Mouse (Mus musculus) olfactory bulb, adult 2 months (tissue): ENCODE results near the gene Cacna2d2. TPM values are rescaled to one million over a fixed set of nuclear protein-coding genes. Genes with fewer than 3 reads are reported as not detected.
A peak's percentile ranks its signal among the peaks of the same experiment; 100 is the strongest.
"Not testable (repeated sequence)": the region's sequence is repeated elsewhere in the genome, so short reads cannot be mapped to it uniquely, and the experiment has no call there.

ENCODE experiments used
- H3K27ac ChIP-seq: fragments of 200-500 bp; 2 replicates; pipeline ENCODE4 v1.5.1; 2012; ENCODE audit warnings: low read depth, low read length; ENCODE audit not compliant: insufficient read depth
- H3K4me1 ChIP-seq: fragments of 200-500 bp; 2 replicates; pipeline ENCODE4 v1.6.1; 2012; ENCODE audit warnings: low read length; ENCODE audit not compliant: control insufficient read depth, insufficient read depth
- H3K4me3 ChIP-seq: fragments of 200-500 bp; 2 replicates; pipeline ENCODE4 v1.5.1; 2012; ENCODE audit warnings: mild to moderate bottlenecking, low read depth, low read length, moderate library complexity; ENCODE audit not compliant: insufficient read depth
- CTCF ChIP-seq: fragments of 200-500 bp; IDR thresholded peaks from 2 replicates; pipeline ENCODE4 v1.5.1; 2012; ENCODE audit warnings: low read depth, mild to moderate bottlenecking, low read length, moderate library complexity; ENCODE audit not compliant: insufficient read depth
- POLR2A ChIP-seq: fragments of 200-500 bp; IDR thresholded peaks from 2 replicates; pipeline ENCODE4 v1.6.1; 2012; ENCODE audit warnings: mild to moderate bottlenecking, low read depth, low read length, moderate library complexity; ENCODE audit not compliant: insufficient read depth
- WGBS: fragments of 180-500 bp; shearing (Covaris S2); methylation state at CpG from one replicate; pipeline ENCODE4 v1.1.7; 2018; 5-methylcytosine and 5-hydroxymethylcytosine counted together
- polyA plus RNA-seq: library from polyadenylated mRNA; stranded (reverse); fragments of >200 nt; gene quantifications from 2 replicates; pipeline ENCODE4 v1.2.4, GENCODE M21; 2012; ENCODE audit warnings: low replicate concordance; ENCODE audit not compliant: missing spikeins, insufficient read depth, insufficient read length

Cacna2d2 gene
- polyA plus RNA-seq, 1 experiment: not detected

- WGBS: 92% methylated on average over 21 of the region's 21 CpGs
- no peak for TF ChIP-seq CTCF
- no peak for TF ChIP-seq POLR2A
- Histone ChIP-seq H3K4me3 (no peak overlapping the region), H3K27ac (no peak overlapping the region), H3K4me1 (peaks cover 31% of the 10 kb centered on the region)
Observed at GRCm38 (mm10) chr9:107570845-107571244, 171.4 kb downstream of the Cacna2d2 start.

GRCm38 (mm10) chr9:107571534-107572326 lies 172.3 kb downstream of the Cacna2d2 start:
- no peak for TF ChIP-seq POLR2A
- TF ChIP-seq CTCF: no peak
- 94% methylated on average over 22 of the region's 22 CpGs for WGBS
- peaks cover 31% of the 10 kb centered on the region for H3K4me1 ChIP-seq
- no peak overlapping the region for H3K4me3 ChIP-seq
- no peak overlapping the region for H3K27ac ChIP-seq

GRCm38 (mm10) chr9:107572327-107572662 lies 172.9 kb downstream of the Cacna2d2 start:
- no peak overlapping the region for H3K27ac ChIP-seq
- no peak for TF ChIP-seq POLR2A
- no peak for TF ChIP-seq CTCF
- H3K4me3 ChIP-seq: no peak overlapping the region
- H3K4me1 ChIP-seq: peaks cover 31% of the 10 kb centered on the region
- WGBS: 98% methylated on average over 2 of the region's 2 CpGs

GRCm38 (mm10) chr9:107573774-107574173 lies 174.4 kb downstream of the Cacna2d2 start:
- not testable (repeated sequence) for H3K4me3 ChIP-seq, H3K27ac ChIP-seq
- H3K4me1 ChIP-seq: peaks cover 20% of the 10 kb centered on the region
- WGBS: 83% methylated on average over 6 of the region's 6 CpGs

DNA sequence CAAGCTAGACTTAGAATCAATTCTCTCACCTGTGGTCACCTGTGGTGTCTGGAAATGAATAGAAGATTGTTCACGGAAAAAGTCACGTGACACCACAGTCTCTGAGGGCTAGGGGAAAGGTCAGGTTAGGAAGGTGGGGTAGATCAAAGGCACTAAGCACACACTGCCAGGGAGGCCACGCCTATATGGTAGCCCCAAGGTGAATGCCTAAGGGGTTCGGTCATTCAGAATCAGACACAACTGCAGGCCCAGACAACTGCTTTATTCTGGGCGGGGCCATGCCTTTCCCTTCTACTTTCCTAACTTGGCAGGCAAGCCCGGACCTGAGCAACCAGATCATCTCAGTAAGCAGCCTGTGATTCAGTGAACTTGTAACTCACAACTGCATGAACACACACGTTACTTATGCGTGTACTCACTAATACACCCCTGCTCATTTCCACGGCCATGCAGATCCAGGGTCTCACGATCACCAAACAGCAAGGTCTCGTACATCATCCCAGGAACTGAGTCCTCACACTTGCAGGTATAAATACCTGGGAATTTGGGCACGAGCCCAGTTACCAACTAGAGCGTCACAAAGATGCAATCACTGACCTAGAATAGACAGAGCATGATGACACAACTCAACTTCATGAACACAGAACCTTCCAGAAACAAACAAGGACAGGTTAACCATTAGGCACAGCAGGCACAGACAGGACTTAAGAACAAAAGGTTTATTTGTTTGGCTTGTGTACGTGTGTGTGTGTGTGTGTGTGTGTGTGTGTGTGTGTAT lies 176.4 kb downstream of the Cacna2d2 start:
- TF ChIP-seq POLR2A (no peak), CTCF (no peak)
- no peak overlapping the region for H3K27ac ChIP-seq

DNA sequence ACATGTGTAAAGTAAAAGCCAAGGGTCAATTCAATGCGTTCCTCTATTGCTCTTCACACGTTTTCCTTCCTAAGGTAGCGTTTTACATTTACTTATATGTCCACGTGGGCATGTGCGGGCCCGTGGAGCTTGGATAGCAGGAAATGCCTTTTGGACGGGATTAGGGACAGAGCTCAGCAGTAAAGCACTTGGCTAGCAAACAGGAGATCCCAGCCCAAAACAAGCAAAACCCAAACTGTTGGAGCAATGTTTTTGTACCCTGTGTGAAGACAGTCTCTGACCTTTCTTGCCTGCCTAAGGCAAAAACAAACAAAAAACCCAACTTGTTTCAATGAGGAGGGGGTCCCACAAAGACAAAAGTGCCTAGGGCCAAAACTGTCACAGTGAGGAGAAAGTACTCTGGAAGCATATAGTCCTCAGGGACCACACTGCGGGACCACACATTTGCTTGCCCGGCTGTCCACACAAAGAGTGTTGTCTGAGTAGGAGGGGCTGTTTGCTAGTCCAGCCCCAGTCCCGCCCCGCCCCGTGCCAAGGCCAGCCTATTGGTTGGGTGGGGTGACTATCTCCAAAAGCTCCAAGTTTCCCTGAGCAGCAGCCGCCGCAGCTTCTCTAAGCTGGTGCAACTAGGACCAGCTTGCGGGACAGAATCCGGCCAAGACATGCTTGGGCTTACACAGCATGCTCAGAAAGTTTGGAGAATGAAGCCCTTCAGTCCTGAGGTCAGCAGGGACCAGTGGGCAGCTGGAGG lies 177.1 kb downstream of the Cacna2d2 start, which contains the start of gene Hyal1:
Hyal1 (plus strand) TSS at position 571 of the 751 bp plus-strand sequence.
- no peak for TF ChIP-seq POLR2A
- TF ChIP-seq CTCF: no peak
- H3K4me1 ChIP-seq: peaks cover 13% of the 10 kb centered on the region
- H3K27ac ChIP-seq: peak within 1 kb of the TSS; percentile 7; the same call in 1 of the 2 replicates
- H3K4me3 ChIP-seq: peak within 1 kb of the TSS; percentile 21
- 29% methylated on average over 16 of the region's 16 CpGs for WGBS

More for the DNA sequence above, 176.4 kb downstream of the Cacna2d2 start:
- Histone ChIP-seq H3K4me3 (no peak overlapping the region), H3K4me1 (peaks cover 17% of the 10 kb centered on the region)
- WGBS: 81% methylated on average over 14 of the region's 14 CpGs

DNA sequence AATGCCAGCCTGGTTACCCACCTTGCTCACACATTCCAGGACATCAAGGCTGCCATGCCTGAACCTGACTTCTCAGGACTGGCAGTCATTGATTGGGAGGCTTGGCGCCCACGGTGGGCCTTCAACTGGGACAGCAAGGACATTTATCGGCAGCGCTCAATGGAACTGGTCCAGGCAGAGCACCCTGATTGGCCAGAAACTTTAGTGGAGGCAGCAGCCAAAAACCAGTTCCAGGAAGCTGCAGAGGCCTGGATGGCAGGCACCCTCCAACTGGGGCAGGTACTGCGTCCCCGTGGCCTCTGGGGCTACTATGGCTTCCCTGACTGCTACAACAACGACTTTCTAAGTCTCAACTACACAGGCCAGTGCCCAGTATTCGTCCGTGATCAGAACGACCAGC lies 178.5 kb downstream of the Cacna2d2 start:
- 85% methylated on average over 10 of the region's 10 CpGs for WGBS
- H3K27ac ChIP-seq: no peak overlapping the region
- H3K4me3 ChIP-seq: no peak overlapping the region
- peaks cover 16% of the 10 kb centered on the region for H3K4me1 ChIP-seq
- TF ChIP-seq POLR2A: no peak
- TF ChIP-seq CTCF: no peak

- Histone ChIP-seq H3K27ac (no peak within 1 kb of the TSS), H3K4me3 (no peak within 1 kb of the TSS), H3K4me1 (peaks cover 16% of the 10 kb centered on the region)
- no peak for TF ChIP-seq CTCF
- 76% methylated on average over 3 of the region's 3 CpGs for WGBS
Observed at GRCm38 (mm10) chr9:107578587-107578986, 179.2 kb downstream of the Cacna2d2 start, which contains the start of gene Naa80. Naa80 (plus strand) TSS chr9:107578887.

Other genes starting within 250 kb of the Cacna2d2 start
- gene Dock3, start 167.7 kb upstream of the Cacna2d2 start, polyA plus RNA-seq: 452 TPM in 1 of 2 replicates, not detected in the other
- not detected in 2 replicates for gene Mapkapk3, start 109.7 kb upstream of the Cacna2d2 start, polyA plus RNA-seq
- not detected in 2 replicates for gene Cish, start 103.6 kb upstream of the Cacna2d2 start, polyA plus RNA-seq
- not detected in 2 replicates for gene Hemk1, start 61.3 kb upstream of the Cacna2d2 start, polyA plus RNA-seq
- gene 6430571L13Rik, start 59.0 kb upstream of the Cacna2d2 start, polyA plus RNA-seq: not detected in 2 replicates
- gene Tmem115, start 134.3 kb downstream of the Cacna2d2 start, polyA plus RNA-seq: not detected in 2 replicates
- gene Cyb561d2, start 142.6 kb downstream of the Cacna2d2 start, polyA plus RNA-seq: not detected in 2 replicates
- not detected in 2 replicates for gene Nprl2, start 142.6 kb downstream of the Cacna2d2 start, polyA plus RNA-seq
- gene Zmynd10, start 147.7 kb downstream of the Cacna2d2 start, polyA plus RNA-seq: not detected in 2 replicates
- gene Rassf1, start 151.9 kb downstream of the Cacna2d2 start, polyA plus RNA-seq: not detected in 2 replicates
- not detected in 2 replicates for gene Tusc2, start 163.6 kb downstream of the Cacna2d2 start, polyA plus RNA-seq
- not detected in 2 replicates for gene Hyal2, start 168.3 kb downstream of the Cacna2d2 start, polyA plus RNA-seq
- gene Hyal1, start 177.3 kb downstream of the Cacna2d2 start, polyA plus RNA-seq: not detected in 2 replicates
- not detected in 2 replicates for gene Naa80, start 179.3 kb downstream of the Cacna2d2 start, polyA plus RNA-seq
- not detected in 2 replicates for gene Hyal3, start 181.2 kb downstream of the Cacna2d2 start, polyA plus RNA-seq
- gene Ifrd2, start 188.0 kb downstream of the Cacna2d2 start, polyA plus RNA-seq: not detected in 2 replicates
- not detected in 2 replicates for gene Sema3b, start 209.6 kb downstream of the Cacna2d2 start, polyA plus RNA-seq
- gene Gnai2, start 235.8 kb downstream of the Cacna2d2 start, polyA plus RNA-seq: 1,429 TPM in 1 of 2 replicates, not detected in the other